Mouse (Mus musculus) layer of hippocampus, adult 6 months (tissue): Measurements from ENCODE around the gene Galr2. TPM values are rescaled to one million over a fixed set of nuclear protein-coding genes. Genes with fewer than 3 reads are reported as not detected.

Experiments used
- long read RNA-seq, 2 experiments: library from polyadenylated mRNA; unstranded; transcript quantifications; one replicate each; pipeline ENCODE4 v2.0.0; 2019 to 2020
- polyA plus RNA-seq: library from polyadenylated mRNA; unstranded; fragments of <200 nt; fragmentation: Nextera tagmentation; gene quantifications from 2 replicates; pipeline ENCODE4 v1.2.3, GENCODE M21; 2021

Galr2 gene
- 0.18 and 0.33 TPM in 2 replicates for polyA plus RNA-seq
- long read RNA-seq, experiment 1, partial matches to known transcripts, result 0 of 1 reads
- long read RNA-seq, experiment 1, other reads (novel, unspliced or antisense), result 0 of 1 reads
- long read RNA-seq, experiment 2, result 0 reads

GRCm38 (mm10) chr11:116280751-116281663, at the start of gene Galr2:
Gene Galr2, plus strand, starts transcription at chr11:116280939.

GRCm38 (mm10) chr11:116237742-116238395, 42.9 kb upstream of the Galr2 start, which contains the start of gene Evpl:
Gene Evpl, minus strand, starts transcription at chr11:116238077.

GRCm38 (mm10) chr11:116274045-116274666, 6.6 kb upstream of the Galr2 start, which contains the start of gene Srp68:
Gene Srp68, minus strand, starts transcription at chr11:116274217.

GRCm38 (mm10) chr11:116307019-116307725, 26.4 kb downstream of the Galr2 start, which contains the start of gene Exoc7:
Gene Exoc7, minus strand, starts transcription at chr11:116307233.

Other genes starting within 250 kb of the Galr2 start
- 1.4 TPM in 2 replicates for gene Unc13d, start 203.0 kb upstream of the Galr2 start, polyA plus RNA-seq
- gene Wbp2, start 193.9 kb upstream of the Galr2 start, polyA plus RNA-seq, result 285 and 304 TPM in 2 replicates
- gene Trim47, start 153.7 kb upstream of the Galr2 start, polyA plus RNA-seq, result 3.4 and 4.0 TPM in 2 replicates
- gene Trim65, start 149.8 kb upstream of the Galr2 start, polyA plus RNA-seq, result 1.7 and 1.8 TPM in 2 replicates
- gene Mrpl38, start 142.1 kb upstream of the Galr2 start, polyA plus RNA-seq, result 70.8 and 78.4 TPM in 2 replicates
- gene Fbf1, start 112.8 kb upstream of the Galr2 start, polyA plus RNA-seq, result 21.4 and 25.0 TPM in 2 replicates
- gene Ten1, start 82.1 kb upstream of the Galr2 start, polyA plus RNA-seq, result 106 and 115 TPM in 2 replicates
- 85.6 and 87.9 TPM in 2 replicates for gene Acox1, start 81.9 kb upstream of the Galr2 start, polyA plus RNA-seq
- gene Evpl, start 42.9 kb upstream of the Galr2 start, polyA plus RNA-seq, result 0.38 and 0.49 TPM in 2 replicates
- 29.3 and 32.2 TPM in 2 replicates for gene Srp68, start 6.7 kb upstream of the Galr2 start, polyA plus RNA-seq
- 45.3 and 58.0 TPM in 2 replicates for gene Exoc7, start 26.3 kb downstream of the Galr2 start, polyA plus RNA-seq
- 2.8 and 4.0 TPM in 2 replicates for gene Foxj1, start 54.5 kb downstream of the Galr2 start, polyA plus RNA-seq
- gene Rnf157, start 132.1 kb downstream of the Galr2 start, polyA plus RNA-seq, result 29.6 and 31.2 TPM in 2 replicates
- gene Ubald2, start 153.2 kb downstream of the Galr2 start, polyA plus RNA-seq, result 4.3 and 6.8 TPM in 2 replicates
- 0.18 TPM in 1 of 2 replicates, not detected in the other for gene Qrich2, start 185.3 kb downstream of the Galr2 start, polyA plus RNA-seq
- gene Prpsap1, start 213.3 kb downstream of the Galr2 start, polyA plus RNA-seq, result 58.7 and 68.3 TPM in 2 replicates
- gene Sphk1, start 250.0 kb downstream of the Galr2 start, polyA plus RNA-seq, result 0.93 and 3.0 TPM in 2 replicates